Mouse (Mus musculus) intestine, embryonic 14.5 days (tissue): ENCODE measurements around the gene Nceh1. TPM values are rescaled to one million over a fixed set of nuclear protein-coding genes. Genes with fewer than 3 reads are reported as not detected.
A peak's percentile ranks its signal among the peaks of the same experiment; 100 is the strongest.
"Not testable (repeated sequence)": the region's sequence is repeated elsewhere in the genome, so short reads cannot be mapped to it uniquely, and the experiment has no call there.

ENCODE experiments used
- ATAC-seq: fragments of 200-750 bp; cut with Nextera tagmentation; replicated peaks from 2 replicates; pipeline ENCODE4 v1.8.0; 2017; ENCODE audit warnings: low read depth, moderate number of reproducible peaks, moderate TSS enrichment, moderate library complexity; ENCODE audit not compliant: low FRiP score, low TSS enrichment
- DNase-seq: peaks from one replicate; pipeline ENCODE4 v3.0.0-alpha.2; 2018; ENCODE audit warnings: low spot score
- H3K27ac ChIP-seq: fragments of 300-500 bp; sonication (generic); 2 replicates; pipeline ENCODE4 v1.5.1; 2014; ENCODE audit warnings: low read depth, mild to moderate bottlenecking, control low read depth
- H3K27me3 ChIP-seq: fragments of 300-500 bp; sonication (generic); replicated peaks from 2 replicates; pipeline ENCODE4 v1.6.1; 2014; ENCODE audit warnings: low read length, control low read depth; ENCODE audit not compliant: control insufficient read depth, insufficient read depth
- H3K36me3 ChIP-seq: fragments of 300-500 bp; sonication (generic); 2 replicates; pipeline ENCODE4 v1.6.1; 2014; ENCODE audit warnings: low read length, control low read depth; ENCODE audit not compliant: control insufficient read depth, insufficient read depth
- H3K4me1 ChIP-seq: fragments of 300-500 bp; sonication (generic); replicated peaks from 2 replicates; pipeline ENCODE4 v1.6.1; 2014; ENCODE audit warnings: low read length, control low read depth, mixed read lengths; ENCODE audit not compliant: control insufficient read depth, insufficient read depth
- H3K4me2 ChIP-seq: fragments of 300-500 bp; sonication (generic); 2 replicates; pipeline ENCODE4 v1.6.1; 2014; ENCODE audit warnings: low read length
- H3K4me3 ChIP-seq: fragments of 300-500 bp; sonication (generic); 2 replicates; pipeline ENCODE4 v1.5.1; 2014; ENCODE audit warnings: low read depth, low read length, control low read depth, mixed read lengths
- H3K9ac ChIP-seq: fragments of 300-500 bp; sonication (generic); 2 replicates; pipeline ENCODE4 v1.6.1; 2014; ENCODE audit warnings: mild to moderate bottlenecking, low read length
- H3K9me3 ChIP-seq: fragments of 300-500 bp; sonication (generic); 2 replicates; pipeline ENCODE4 v1.6.1; 2016; ENCODE audit warnings: low read length, control low read depth; ENCODE audit not compliant: control insufficient read depth
- WGBS: fragments of 180-500 bp; shearing (Covaris S2); extraction: QIAGEN DNeasy Blood & Tissue Kit; methylation state at CpG from one replicate; pipeline ENCODE4 v1.1.7; 2014; 5-methylcytosine and 5-hydroxymethylcytosine counted together
- polyA plus RNA-seq: library from polyadenylated mRNA; unstranded; fragments of >200 nt; fragmentation: Nextera tagmentation; extraction: Ambion mirVana; gene quantifications from 2 replicates; pipeline ENCODE4 v1.2.1, GENCODE M21; 2014

The Nceh1 gene
- polyA plus RNA-seq, 1 experiment from 2014 or later = 6.5 TPM

- H3K27ac ChIP-seq = no peak overlapping the region
- H3K9ac ChIP-seq = 0 out of 2 replicates have a peak overlapping the region, but pooled peaks have one; percentile 5
- H3K4me1 ChIP-seq = no peaks in the 10 kb centered on the region; the same call in 1 of the 2 replicates
- no peak overlapping the region for H3K4me2 ChIP-seq
- H3K27me3 ChIP-seq = no peaks in the 10 kb centered on the region
- no peaks in the 10 kb centered on the region for H3K9me3 ChIP-seq
- DNase-seq = no peak
- ATAC-seq = no peak
- H3K36me3 ChIP-seq = no peaks in the 10 kb centered on the region
- H3K4me3 ChIP-seq = no peak overlapping the region
- WGBS = 31% methylated on average over 7 of the region's 7 CpGs
Observed at GRCm38 (mm10) chr3:27272926-27273745, 90.4 kb downstream of the Nceh1 start.

- not testable (repeated sequence) for H3K4me2 ChIP-seq, H3K36me3 ChIP-seq, H3K27ac ChIP-seq, H3K27me3 ChIP-seq, ATAC-seq, H3K4me3 ChIP-seq, DNase-seq, H3K9ac ChIP-seq, H3K9me3 ChIP-seq, H3K4me1 ChIP-seq
- 97% methylated on average over 13 of the region's 14 CpGs for WGBS
Observed at GRCm38 (mm10) chr3:27279286-27279925, 96.6 kb downstream of the Nceh1 start.

GRCm38 (mm10) chr3:27280280-27280749 is 97.5 kb downstream of the Nceh1 start:
- Histone ChIP-seq H3K9me3 (no peaks in the 10 kb centered on the region), H3K4me1 (peaks cover 5% of the 10 kb centered on the region; the same call in 1 of the 2 replicates), H3K4me2 (no peak overlapping the region), H3K27me3 (no peaks in the 10 kb centered on the region), H3K4me3 (no peak overlapping the region), H3K36me3 (no peaks in the 10 kb centered on the region), H3K27ac (no peak overlapping the region), H3K9ac (no peak overlapping the region)
- ATAC-seq = no peak
- 64% methylated on average over 11 of the region's 11 CpGs for WGBS
- no peak for DNase-seq

- H3K4me2 ChIP-seq = peak overlapping the region; percentile 49
- no peak overlapping the region; the same call in 1 of the 2 replicates for H3K27ac ChIP-seq
- ATAC-seq (peak; percentile 65; the same call in 1 of the 2 replicates), DNase-seq (peak; percentile 59)
- 3% methylated on average over 27 of the region's 27 CpGs for WGBS
- H3K4me1 ChIP-seq = peaks cover 5% of the 10 kb centered on the region; the same call in 1 of the 2 replicates
- H3K9ac ChIP-seq = no peak overlapping the region
- H3K9me3 ChIP-seq = no peaks in the 10 kb centered on the region
- peak overlapping the region; percentile 22 for H3K4me3 ChIP-seq
- H3K36me3 ChIP-seq = no peaks in the 10 kb centered on the region
- H3K27me3 ChIP-seq = no peaks in the 10 kb centered on the region
Observed at GRCm38 (mm10) chr3:27283071-27283713, 100.4 kb downstream of the Nceh1 start.

- H3K27ac ChIP-seq = no peak overlapping the region; the same call in 1 of the 2 replicates
- peaks cover 5% of the 10 kb centered on the region; the same call in 1 of the 2 replicates for H3K4me1 ChIP-seq
- no peaks in the 10 kb centered on the region for H3K27me3 ChIP-seq
- H3K9ac ChIP-seq = no peak overlapping the region
- no peaks in the 10 kb centered on the region for H3K36me3 ChIP-seq
- H3K4me3 ChIP-seq = no peak overlapping the region
- ATAC-seq = no peak
- 63% methylated on average over 7 of the region's 7 CpGs for WGBS
- H3K9me3 ChIP-seq = no peaks in the 10 kb centered on the region
- no peak for DNase-seq
- H3K4me2 ChIP-seq = peak overlapping the region; percentile 49
Observed at GRCm38 (mm10) chr3:27283796-27284195, 101.0 kb downstream of the Nceh1 start.

- WGBS = 88% methylated on average over 5 of the region's 5 CpGs
- Histone ChIP-seq H3K27ac (no peak overlapping the region), H3K4me3 (no peak overlapping the region), H3K4me2 (no peak overlapping the region), H3K36me3 (no peaks in the 10 kb centered on the region), H3K9me3 (no peaks in the 10 kb centered on the region), H3K4me1 (peaks cover 5% of the 10 kb centered on the region; the same call in 1 of the 2 replicates), H3K27me3 (no peaks in the 10 kb centered on the region), H3K9ac (no peak overlapping the region)
- ATAC-seq (no peak), DNase-seq (no peak)
Observed at GRCm38 (mm10) chr3:27284227-27284626, 101.5 kb downstream of the Nceh1 start.

- no peak for ATAC-seq
- H3K9me3 ChIP-seq = no peaks in the 10 kb centered on the region
- peaks cover 5% of the 10 kb centered on the region; the same call in 1 of the 2 replicates for H3K4me1 ChIP-seq
- no peak overlapping the region for H3K4me3 ChIP-seq
- H3K9ac ChIP-seq = no peak overlapping the region
- WGBS = 69% methylated on average over 9 of the region's 9 CpGs
- DNase-seq = no peak
- H3K4me2 ChIP-seq = no peak overlapping the region
- no peaks in the 10 kb centered on the region for H3K36me3 ChIP-seq
- H3K27me3 ChIP-seq = no peaks in the 10 kb centered on the region
- no peak overlapping the region for H3K27ac ChIP-seq
Observed at GRCm38 (mm10) chr3:27285072-27285471, 102.3 kb downstream of the Nceh1 start.

- no peak overlapping the region for H3K4me2 ChIP-seq
- ATAC-seq (no peak), DNase-seq (no peak)
- H3K27ac ChIP-seq = no peak overlapping the region
- H3K4me1 ChIP-seq = peaks cover 3% of the 10 kb centered on the region; the same call in 1 of the 2 replicates
- no peak overlapping the region for H3K9ac ChIP-seq
- no peak overlapping the region for H3K4me3 ChIP-seq
- H3K36me3 ChIP-seq = no peaks in the 10 kb centered on the region
- no peaks in the 10 kb centered on the region for H3K27me3 ChIP-seq
- H3K9me3 ChIP-seq = no peaks in the 10 kb centered on the region
- 52% methylated on average over 2 of the region's 2 CpGs for WGBS
Observed at GRCm38 (mm10) chr3:27288301-27288700, 105.5 kb downstream of the Nceh1 start.
